Mouse (Mus musculus): Measurements from ENCODE around the gene Atxn7l3. TPM values are rescaled to one million over a fixed set of nuclear protein-coding genes. Genes with fewer than 3 reads are reported as not detected.

Gene Atxn7l3
- total RNA-seq, 2 experiments from 2014 or later, result 236 to 242 TPM

DNA sequence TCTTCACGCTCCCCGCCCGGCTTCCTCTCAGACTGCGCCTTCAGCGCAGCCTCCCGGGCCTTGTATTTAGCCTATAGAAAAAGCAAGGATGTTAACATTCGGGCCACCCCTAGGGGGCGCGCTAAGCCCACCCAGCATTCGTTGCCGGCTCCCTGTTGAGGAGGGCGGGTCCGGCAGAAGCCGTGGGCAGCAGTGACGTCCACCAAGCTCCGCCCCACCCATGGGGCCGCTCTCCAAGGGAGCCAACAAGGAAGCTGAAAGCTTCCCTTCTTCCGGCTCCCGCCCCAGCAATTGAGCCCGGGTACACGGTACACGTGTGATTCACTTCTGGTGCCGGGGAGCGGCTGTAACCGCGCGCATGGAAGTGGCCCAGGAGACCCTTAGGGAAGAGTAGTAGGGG is 12.5 kb upstream of the Atxn7l3 start:
- intact Hi-C loops (cut with DNase I), result loop anchor here (1.0 to 2.0 kb wide), 2 partner anchors 102 to 121 kb away; partner anchors contain the start of gene Grn
- Histone ChIP-seq H3K4me3 (peak overlapping the region; percentile 23; the same call in 1 of the 2 replicates), H3K27ac (peak overlapping the region; percentile 4; the same call in 1 of the 2 replicates)
- TF ChIP-seq CTCF (IDR thresholded peaks at IDR 0.05), result no peak; the same call in none of the 2 replicates
- DNase-seq (ENCODE audit: extremely low spot score in 1 of 2, low spot score in 2 of 2), result peak; percentile 96 to 98

DNA sequence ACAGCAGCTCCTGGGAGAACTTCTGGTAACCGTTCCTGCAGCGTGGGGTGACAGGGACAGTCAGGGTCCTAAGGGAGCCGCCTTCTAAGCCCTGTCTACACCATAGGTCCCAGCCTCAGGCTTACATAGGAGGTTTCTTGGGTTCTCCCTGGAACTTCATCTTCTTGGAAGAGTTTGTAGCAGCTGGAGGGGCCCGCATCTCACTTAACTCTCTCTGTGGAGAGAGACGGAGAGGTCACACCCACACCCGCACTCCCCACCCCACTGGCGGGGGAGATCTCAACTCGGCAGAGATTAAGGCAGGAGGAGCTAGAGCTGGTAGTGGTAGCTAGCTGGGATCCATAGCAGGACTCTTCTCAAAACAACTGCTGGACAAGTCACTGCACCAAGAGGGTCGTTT is 11.7 kb upstream of the Atxn7l3 start:
- Histone ChIP-seq H3K27ac (no peak overlapping the region), H3K4me3 (no peak overlapping the region)
- no peak for DNase-seq (ENCODE audit: extremely low spot score in 1 of 2, low spot score in 2 of 2)
- intact Hi-C loops (cut with DNase I), result loop anchor here (2.0 kb wide), 1 partner anchor 103 kb away; no protein-coding TSS in a partner anchor
- no peak for TF ChIP-seq CTCF (IDR thresholded peaks at IDR 0.05)

DNA sequence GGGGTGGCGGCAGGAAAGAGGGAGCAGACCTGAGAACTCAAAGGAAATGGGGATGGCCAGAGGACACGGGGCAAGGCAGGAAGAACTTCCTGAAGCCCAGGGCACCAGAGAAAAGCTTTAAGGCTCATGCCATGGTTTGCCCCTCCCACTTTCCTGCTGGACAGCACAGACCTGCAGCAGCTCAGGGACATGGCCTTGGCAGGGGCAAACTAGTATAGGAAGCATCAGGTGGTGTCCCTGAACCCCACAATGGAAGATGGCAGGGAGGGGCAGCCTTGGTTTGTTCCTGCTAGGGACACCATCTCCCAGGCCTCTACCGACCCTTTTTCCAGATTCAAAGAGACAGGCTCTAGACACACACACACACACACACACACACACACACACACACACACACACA is 8.9 kb upstream of the Atxn7l3 start:
- TF ChIP-seq CTCF (IDR thresholded peaks at IDR 0.05), result no peak
- intact Hi-C loops (cut with DNase I), result no loop called here
- no peak overlapping the region for H3K27ac ChIP-seq

GRCm38 (mm10) chr11:102304141-102304540 is 7.7 kb upstream of the Atxn7l3 start:
- no peak for DNase-seq (ENCODE audit: extremely low spot score in 1 of 2, low spot score in 2 of 2)
- intact Hi-C loops (cut with DNase I), result no loop called here
- TF ChIP-seq CTCF (IDR thresholded peaks at IDR 0.05), result no peak
- Histone ChIP-seq H3K4me3 (no peak overlapping the region), H3K27ac (no peak overlapping the region)

More for the DNA sequence above, 8.9 kb upstream of the Atxn7l3 start:
- no peak for DNase-seq (ENCODE audit: extremely low spot score in 1 of 2, low spot score in 2 of 2)
- no peak overlapping the region for H3K4me3 ChIP-seq

GRCm38 (mm10) chr11:102299839-102300238 is 3.4 kb upstream of the Atxn7l3 start:
- Histone ChIP-seq H3K4me3 (no peak overlapping the region), H3K27ac (no peak overlapping the region)
- TF ChIP-seq CTCF (IDR thresholded peaks at IDR 0.05), result peak; percentile 57
- intact Hi-C loops (cut with DNase I), result no loop called here
- no peak for DNase-seq (ENCODE audit: extremely low spot score in 1 of 2, low spot score in 2 of 2)

GRCm38 (mm10) chr11:102297577-102298556 is 1.4 kb upstream of the Atxn7l3 start:
- TF ChIP-seq CTCF (IDR thresholded peaks at IDR 0.05), result no peak
- intact Hi-C loops (cut with DNase I), result loop anchor here (1.0 to 2.0 kb wide), 2 partner anchors 19 to 132 kb away; partner anchors contain the start of gene Grn
- Histone ChIP-seq H3K4me3 (peak overlapping the region; percentile 86), H3K27ac (peak overlapping the region; percentile 95)
- DNase-seq (ENCODE audit: extremely low spot score in 1 of 2, low spot score in 2 of 2), result no peak

DNA sequence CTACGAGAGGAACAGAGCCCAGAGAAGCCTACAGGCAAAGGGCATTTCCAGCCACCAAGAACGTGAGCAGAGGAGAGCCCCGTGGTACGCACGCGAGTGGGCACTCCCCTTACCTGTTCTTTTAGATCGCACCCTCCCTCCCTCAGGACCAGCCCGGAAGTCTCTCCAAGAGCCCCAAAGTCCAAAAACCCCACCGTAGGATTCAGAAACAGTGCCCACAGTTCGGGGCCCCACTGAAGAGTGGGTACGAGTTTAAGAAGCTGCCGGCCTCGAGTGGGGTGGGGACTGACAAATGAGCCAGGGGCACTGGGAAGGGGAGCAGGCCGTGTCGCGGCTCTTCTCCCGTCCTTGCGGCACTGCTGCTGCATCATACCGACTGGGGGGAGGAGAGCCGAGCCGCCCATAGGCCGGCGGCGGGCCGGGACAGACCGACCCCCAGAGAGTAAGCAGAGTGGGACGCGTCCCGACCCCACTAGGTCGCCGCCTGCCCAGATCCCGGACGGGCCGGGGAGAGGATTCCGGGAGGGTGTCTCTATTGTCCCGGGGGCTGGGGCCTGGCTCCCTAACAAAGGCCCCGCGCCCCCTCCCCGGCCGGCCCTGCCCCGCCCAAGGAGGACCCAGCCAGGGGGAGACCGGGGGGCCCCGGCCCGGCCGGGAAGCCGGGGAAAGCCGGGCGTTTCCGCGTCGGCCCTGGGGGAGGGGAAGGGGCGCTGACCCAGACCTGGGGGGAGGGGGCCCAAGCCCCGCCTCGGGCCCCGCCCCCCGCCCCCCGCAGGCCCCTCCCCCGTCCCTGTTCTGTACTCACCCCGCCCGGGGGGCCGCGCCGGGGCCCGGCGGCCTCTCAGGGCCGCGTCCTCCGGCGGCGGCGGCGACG is 596 bp downstream of the Atxn7l3 start:
- intact Hi-C loops (cut with DNase I), result loop anchor here (1.0 to 2.0 kb wide), 3 partner anchors 10 to 115 kb away; no protein-coding TSS in a partner anchor
- TF ChIP-seq CTCF (IDR thresholded peaks at IDR 0.05), result no peak
- peak in 1 of 2 experiments; percentile 42 for DNase-seq (ENCODE audit: extremely low spot score in 1 of 2, low spot score in 2 of 2)
- Histone ChIP-seq H3K4me3 (peak overlapping the region; percentile 86), H3K27ac (peak overlapping the region; percentile 90)

- intact Hi-C loops (cut with DNase I), result loop anchor here (1.0 kb wide), 1 partner anchor 9 kb away; no protein-coding TSS in a partner anchor
- 0 out of 2 replicates have a peak, but pooled peaks have one; percentile 2 for TF ChIP-seq CTCF (IDR thresholded peaks at IDR 0.05)
- H3K4me3 ChIP-seq, result peak overlapping the region; percentile 86
- peak overlapping the region; percentile 90 for H3K27ac ChIP-seq
- DNase-seq (ENCODE audit: extremely low spot score in 1 of 2, low spot score in 2 of 2), result no peak
Measured at GRCm38 (mm10) chr11:102294887-102295597, 1.4 kb downstream of the Atxn7l3 start.

- intact Hi-C loops (cut with DNase I), result no loop called here
- no peak for DNase-seq (ENCODE audit: extremely low spot score in 1 of 2, low spot score in 2 of 2)
- H3K4me3 ChIP-seq, result peak overlapping the region; percentile 86
- no peak overlapping the region for H3K27ac ChIP-seq
- no peak for TF ChIP-seq CTCF (IDR thresholded peaks at IDR 0.05)
Measured at GRCm38 (mm10) chr11:102294416-102294815, 2.0 kb downstream of the Atxn7l3 start.

DNA sequence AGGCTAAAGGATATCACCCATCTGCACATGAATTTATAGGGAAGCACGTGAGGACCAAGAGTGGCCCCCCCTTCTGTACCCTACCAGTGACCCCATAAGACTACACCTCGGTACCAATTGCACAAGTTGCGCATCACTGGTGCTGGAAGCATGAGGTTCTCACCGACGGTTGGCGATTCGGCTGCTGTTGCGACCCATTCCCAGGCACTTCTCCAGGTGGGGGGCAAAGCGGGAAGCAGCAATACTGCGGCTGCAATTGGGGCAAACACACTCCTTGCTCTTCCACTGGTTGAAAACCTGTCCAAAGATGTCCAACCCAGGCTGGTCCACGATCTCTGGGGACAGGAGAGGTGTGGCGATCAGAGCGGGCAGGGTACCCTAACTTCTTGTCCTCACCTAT is 2.5 kb downstream of the Atxn7l3 start:
- intact Hi-C loops (cut with DNase I), result no loop called here
- no peak for DNase-seq (ENCODE audit: extremely low spot score in 1 of 2, low spot score in 2 of 2)
- H3K4me3 ChIP-seq, result no peak overlapping the region
- TF ChIP-seq CTCF (IDR thresholded peaks at IDR 0.05), result no peak
- no peak overlapping the region for H3K27ac ChIP-seq

- Histone ChIP-seq H3K27ac (no peak overlapping the region), H3K4me3 (no peak overlapping the region)
- no peak for TF ChIP-seq CTCF (IDR thresholded peaks at IDR 0.05)
- intact Hi-C loops (cut with DNase I), result no loop called here
- DNase-seq (ENCODE audit: extremely low spot score in 1 of 2, low spot score in 2 of 2), result no peak
Measured at GRCm38 (mm10) chr11:102291051-102291535, 5.3 kb downstream of the Atxn7l3 start.
